Mouse (Mus musculus): ENCODE measurements around the gene Kdelr2. TPM values are rescaled to one million over a fixed set of nuclear protein-coding genes. Genes with fewer than 3 reads are reported as not detected.
A peak's percentile ranks its signal among the peaks of the same experiment; 100 is the strongest.

Gene Kdelr2
- polyA plus RNA-seq, 1 experiment from 2014 or later: 161 TPM

DNA sequence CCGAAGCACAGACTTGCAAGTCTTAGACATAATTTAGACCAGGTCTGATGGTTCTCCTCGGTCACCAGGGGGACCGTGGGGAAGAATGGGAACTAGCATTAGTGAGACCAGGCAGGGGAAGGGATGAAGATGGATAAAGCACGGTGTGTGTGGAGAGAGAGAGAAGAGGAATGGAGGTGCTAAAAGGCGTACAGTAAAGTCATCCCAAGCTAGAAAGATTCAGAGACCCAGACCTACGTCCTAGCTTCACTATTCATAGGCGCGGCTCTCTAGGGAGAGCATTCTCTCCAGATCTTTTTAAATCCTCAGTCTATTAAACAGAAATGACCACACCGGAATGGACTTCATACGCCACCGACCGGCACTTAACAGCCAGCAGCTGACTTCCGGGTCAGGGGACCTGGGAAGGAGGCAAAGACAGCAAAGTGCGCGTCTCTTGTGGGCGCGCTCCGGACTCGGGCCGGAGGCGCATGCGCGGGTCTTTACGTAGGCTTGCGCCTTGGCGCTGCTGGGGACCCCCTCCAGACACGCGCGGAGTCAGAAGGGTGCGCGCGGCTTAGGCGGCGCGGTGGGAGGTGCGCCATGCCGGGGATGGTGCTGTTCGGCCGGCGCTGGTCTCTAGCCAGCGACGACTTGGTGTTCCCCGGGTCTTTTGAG, 60.6 kb downstream of the Kdelr2 start, which contains the start of gene Daglb:
TSS of gene Daglb (plus strand) at position 485 of the 657 bp plus-strand sequence.
- ATAC-seq (ENCODE audit: low read depth): peak; percentile 98
- H3K4me1 ChIP-seq (replicated peaks): peaks cover 18% of the 10 kb centered on the region

DNA sequence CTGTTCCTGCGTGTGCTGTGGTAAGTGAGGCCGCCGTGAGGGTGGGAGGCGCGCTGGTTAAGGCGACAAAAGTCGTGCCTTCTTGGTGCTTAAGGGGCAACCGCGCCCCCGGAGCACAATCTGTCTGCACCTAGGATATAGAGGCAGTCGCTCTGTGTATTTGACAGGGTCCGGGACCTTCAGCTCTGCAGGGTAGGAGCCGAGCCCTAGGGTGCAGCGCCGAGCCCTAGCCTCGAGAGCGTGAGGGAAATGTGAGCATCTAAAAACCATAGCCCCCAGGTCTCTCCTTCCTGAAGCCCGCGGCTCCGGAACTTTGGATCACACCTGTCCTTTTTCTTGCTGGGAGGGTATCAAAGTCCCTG, 61.1 kb downstream of the Kdelr2 start:
- H3K36me3 ChIP-seq: peaks cover 29% of the 10 kb centered on the region
- H3K4me2 ChIP-seq: peak overlapping the region; percentile 67
- no peaks in the 10 kb centered on the region for H3K9me3 ChIP-seq
- peaks cover 18% of the 10 kb centered on the region for H3K4me1 ChIP-seq (replicated peaks)
- peak; percentile 77; the same call in 1 of the 2 replicates for ATAC-seq (ENCODE audit: low read depth)
- H3K27me3 ChIP-seq: no peaks in the 10 kb centered on the region
- peak overlapping the region; percentile 81 for H3K9ac ChIP-seq
- H3K4me3 ChIP-seq: peak overlapping the region; percentile 75
- peak overlapping the region; percentile 78 for H3K27ac ChIP-seq (replicated peaks)
- under 1% methylated on average over 20 of the region's 20 CpGs for WGBS

More for the DNA sequence above, 60.6 kb downstream of the Kdelr2 start, which contains the start of gene Daglb:
- Histone ChIP-seq H3K9ac (peak within 1 kb of the TSS; percentile 81), H3K27ac (replicated peaks) (peak within 1 kb of the TSS; percentile 78), H3K4me2 (peak within 1 kb of the TSS; percentile 67), H3K4me3 (peak within 1 kb of the TSS; percentile 75), H3K36me3 (peaks cover 24% of the 10 kb centered on the region), H3K27me3 (no peaks in the 10 kb centered on the region), H3K9me3 (no peaks in the 10 kb centered on the region)
- 3% methylated on average over 43 of the region's 43 CpGs for WGBS

DNA sequence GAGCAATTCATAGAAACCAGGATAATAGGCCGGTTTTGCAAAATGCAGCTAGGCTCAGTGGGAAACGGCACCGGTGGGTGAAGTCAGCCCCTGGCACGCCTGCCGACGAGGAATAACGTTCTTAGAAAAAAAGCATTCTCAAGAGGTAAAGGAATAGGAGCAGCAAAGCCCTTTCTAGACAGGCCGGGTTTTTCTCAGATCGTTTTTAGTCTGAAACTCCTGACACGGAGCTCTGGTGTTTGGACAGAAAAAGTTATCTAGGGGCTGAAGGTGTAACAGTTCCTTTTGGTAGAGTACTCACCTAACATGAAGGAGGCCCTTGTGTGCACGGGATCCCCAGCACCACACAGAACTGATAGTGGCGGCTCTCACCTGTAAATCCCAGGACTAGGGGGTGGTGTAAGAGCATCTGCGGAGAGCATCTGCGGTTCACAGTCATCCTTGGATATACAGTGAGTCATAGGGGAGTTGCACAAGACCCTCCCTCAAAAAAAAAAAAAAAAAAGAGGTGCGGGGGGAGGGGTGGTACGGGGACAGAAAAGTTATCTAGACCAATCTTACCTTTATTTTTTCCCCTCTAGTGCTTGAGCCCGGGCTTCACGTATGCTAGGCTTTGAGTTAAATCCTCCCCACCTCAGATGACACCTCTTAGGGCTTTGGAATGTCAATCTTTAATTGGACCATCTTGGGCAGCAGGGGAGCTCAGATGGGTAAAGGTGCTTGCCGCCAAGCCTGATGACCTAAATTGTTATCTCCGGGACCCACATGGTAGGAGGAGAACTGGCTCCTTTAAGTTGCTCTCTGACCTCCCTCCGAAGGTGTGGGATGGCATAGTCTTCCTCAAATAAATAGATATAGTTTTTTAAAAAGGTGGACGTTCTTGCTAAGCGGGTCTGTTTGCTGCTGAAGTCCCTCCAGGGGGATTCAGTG, 61.8 kb downstream of the Kdelr2 start:
- H3K9me3 ChIP-seq: no peaks in the 10 kb centered on the region
- H3K36me3 ChIP-seq: peaks cover 36% of the 10 kb centered on the region
- 39% methylated on average over 23 of the region's 23 CpGs for WGBS
- peak overlapping the region; percentile 81 for H3K9ac ChIP-seq
- peak overlapping the region; percentile 75 for H3K4me3 ChIP-seq
- peak overlapping the region; percentile 67 for H3K4me2 ChIP-seq
- H3K27ac ChIP-seq (replicated peaks): no peak overlapping the region
- ATAC-seq (ENCODE audit: low read depth): no peak
- H3K4me1 ChIP-seq (replicated peaks): peaks cover 18% of the 10 kb centered on the region
- no peaks in the 10 kb centered on the region for H3K27me3 ChIP-seq

DNA sequence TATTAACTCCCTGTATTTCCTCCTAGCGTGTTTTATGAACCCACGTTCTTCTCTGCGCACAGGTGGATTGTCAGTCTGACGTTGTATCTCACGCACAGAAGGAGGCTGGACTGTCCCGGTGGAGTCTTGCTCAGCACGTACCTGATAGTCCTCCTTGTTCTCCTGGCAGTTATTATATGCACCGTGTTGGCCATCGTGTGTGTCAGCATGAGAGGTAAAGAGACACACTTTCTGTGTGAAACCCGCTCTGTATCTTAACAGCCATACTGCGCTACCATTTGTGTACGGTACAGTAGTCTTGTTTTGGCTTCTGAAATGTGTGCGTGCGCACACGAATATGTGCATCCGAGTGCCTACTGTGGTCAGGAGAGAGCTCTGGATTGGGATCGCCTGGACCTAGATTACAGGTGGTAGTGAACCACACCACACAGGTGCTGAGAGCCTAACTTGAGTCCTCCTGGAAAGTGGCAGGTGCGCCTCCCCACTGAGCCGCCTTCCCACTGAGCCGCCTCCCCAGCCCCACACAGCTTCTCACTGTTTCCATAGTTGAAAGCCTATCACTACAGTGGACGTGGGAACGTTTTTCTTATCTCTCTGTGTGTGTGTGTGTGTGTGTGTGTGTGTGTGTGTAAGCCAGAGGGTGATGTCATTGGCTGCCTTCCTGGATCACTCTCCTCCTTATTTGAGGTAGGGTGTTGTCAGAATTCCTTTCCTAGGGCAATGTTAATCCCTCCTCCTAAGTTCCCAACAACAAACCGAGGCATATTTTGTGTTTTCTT, 63.4 kb downstream of the Kdelr2 start:
- Histone ChIP-seq H3K4me3 (no peak overlapping the region), H3K9me3 (no peaks in the 10 kb centered on the region), H3K4me2 (no peak overlapping the region), H3K36me3 (peaks cover 51% of the 10 kb centered on the region), H3K9ac (no peak overlapping the region), H3K27me3 (no peaks in the 10 kb centered on the region), H3K4me1 (replicated peaks) (peaks cover 18% of the 10 kb centered on the region), H3K27ac (replicated peaks) (no peak overlapping the region)
- ATAC-seq (ENCODE audit: low read depth): no peak
- WGBS: 95% methylated on average over 23 of the region's 23 CpGs

DNA sequence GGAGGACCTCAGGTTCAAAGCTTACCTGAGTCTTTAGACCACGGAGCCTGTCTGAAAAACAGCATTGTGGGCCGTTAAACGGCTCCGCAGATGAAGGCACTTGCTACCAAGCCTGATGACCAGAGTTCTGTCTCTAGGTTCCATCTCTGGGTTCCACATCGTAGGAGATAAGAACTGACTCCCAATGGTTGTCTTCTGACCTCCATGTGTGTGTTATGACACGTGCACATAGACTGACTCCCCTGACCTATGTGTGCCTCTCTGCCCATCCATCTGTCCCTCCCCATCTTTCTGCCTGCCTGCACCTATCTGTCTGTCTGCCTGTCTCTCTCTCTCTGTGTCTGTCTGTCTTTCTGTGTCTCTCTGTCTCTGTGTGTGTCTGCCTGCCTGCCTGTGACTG, 64.3 kb downstream of the Kdelr2 start:
- no peaks in the 10 kb centered on the region for H3K9me3 ChIP-seq
- H3K4me2 ChIP-seq: no peak overlapping the region
- WGBS: 91% methylated on average over 6 of the region's 6 CpGs
- no peak overlapping the region for H3K9ac ChIP-seq
- ATAC-seq (ENCODE audit: low read depth): no peak
- H3K27me3 ChIP-seq: no peaks in the 10 kb centered on the region
- no peak overlapping the region for H3K4me3 ChIP-seq
- H3K4me1 ChIP-seq (replicated peaks): peaks cover 18% of the 10 kb centered on the region
- H3K27ac ChIP-seq (replicated peaks): no peak overlapping the region
- peaks cover 58% of the 10 kb centered on the region for H3K36me3 ChIP-seq

DNA sequence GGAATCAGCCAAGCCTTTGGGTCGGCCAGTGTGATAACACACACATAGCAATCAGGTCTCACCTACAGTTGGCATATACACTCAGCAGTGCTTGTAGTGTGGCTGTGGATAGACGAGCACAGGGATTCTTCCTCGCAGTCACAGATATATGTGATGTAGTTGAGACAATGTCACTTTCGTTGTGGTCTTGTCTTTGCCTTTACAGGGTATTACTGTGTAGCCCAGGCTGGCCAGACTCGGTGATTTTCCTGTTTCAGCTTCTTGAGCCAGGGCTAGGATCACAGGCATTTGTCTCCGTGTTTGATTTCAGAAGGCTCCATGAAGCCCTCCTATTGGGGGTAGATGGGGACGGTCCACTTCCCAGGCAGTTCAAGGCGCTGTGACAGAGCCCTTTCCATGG, 66.0 kb downstream of the Kdelr2 start:
- ATAC-seq (ENCODE audit: low read depth): no peak
- H3K36me3 ChIP-seq: peaks cover 75% of the 10 kb centered on the region
- 95% methylated on average over 8 of the region's 8 CpGs for WGBS
- no peak overlapping the region for H3K27ac ChIP-seq (replicated peaks)
- no peak overlapping the region for H3K4me3 ChIP-seq
- no peak overlapping the region for H3K4me2 ChIP-seq
- H3K4me1 ChIP-seq (replicated peaks): peaks cover 11% of the 10 kb centered on the region
- H3K9ac ChIP-seq: no peak overlapping the region
- no peaks in the 10 kb centered on the region for H3K9me3 ChIP-seq
- H3K27me3 ChIP-seq: no peaks in the 10 kb centered on the region

DNA sequence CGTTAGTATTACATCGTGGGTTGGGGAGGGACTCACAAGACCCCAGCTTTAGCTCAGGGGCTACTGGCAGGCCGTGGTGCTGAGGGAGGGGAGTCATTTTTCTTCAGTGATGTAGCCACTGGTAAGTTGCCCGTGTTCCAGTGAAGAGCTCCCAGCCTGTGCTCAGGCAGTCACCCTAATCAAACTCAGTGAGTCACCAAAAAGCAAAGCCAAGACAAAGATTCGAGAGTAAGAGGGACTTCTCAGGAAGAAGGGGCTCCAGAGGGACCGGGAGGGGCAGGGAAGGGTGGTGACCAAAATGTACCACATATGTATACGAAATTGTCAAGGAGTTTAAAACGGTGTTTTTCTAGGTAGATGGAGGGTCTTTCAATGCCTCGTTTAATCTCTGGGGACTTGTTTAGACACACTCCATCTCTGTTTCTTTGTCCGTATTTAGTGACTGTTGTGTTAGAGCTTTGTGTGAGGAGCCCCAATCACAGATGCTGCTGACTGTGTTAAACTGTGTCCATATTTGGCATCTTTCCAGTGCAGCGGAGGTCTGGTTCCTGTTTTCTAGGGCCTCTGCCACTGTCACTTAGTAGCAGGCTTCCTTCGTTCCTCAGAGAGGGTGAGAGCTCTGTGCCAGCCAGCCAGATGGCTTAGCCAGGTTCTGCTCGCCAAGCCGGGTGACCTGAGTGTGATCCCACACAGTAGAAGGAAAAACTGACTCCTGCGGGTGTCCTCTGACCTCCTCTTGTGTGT, 67.0 kb downstream of the Kdelr2 start:
- no peak overlapping the region for H3K4me3 ChIP-seq
- 0 out of 2 replicates have a peak, but pooled peaks have one; percentile 40 for ATAC-seq (ENCODE audit: low read depth)
- H3K4me2 ChIP-seq: no peak overlapping the region
- H3K27ac ChIP-seq (replicated peaks): peak overlapping the region; percentile 42; the same call in 1 of the 2 replicates
- WGBS: 76% methylated on average over 15 of the region's 15 CpGs
- peaks cover 85% of the 10 kb centered on the region for H3K36me3 ChIP-seq
- no peaks in the 10 kb centered on the region for H3K27me3 ChIP-seq
- peak overlapping the region; percentile 43; the same call in 1 of the 2 replicates for H3K9ac ChIP-seq
- H3K4me1 ChIP-seq (replicated peaks): peaks cover 5% of the 10 kb centered on the region
- H3K9me3 ChIP-seq: no peaks in the 10 kb centered on the region

DNA sequence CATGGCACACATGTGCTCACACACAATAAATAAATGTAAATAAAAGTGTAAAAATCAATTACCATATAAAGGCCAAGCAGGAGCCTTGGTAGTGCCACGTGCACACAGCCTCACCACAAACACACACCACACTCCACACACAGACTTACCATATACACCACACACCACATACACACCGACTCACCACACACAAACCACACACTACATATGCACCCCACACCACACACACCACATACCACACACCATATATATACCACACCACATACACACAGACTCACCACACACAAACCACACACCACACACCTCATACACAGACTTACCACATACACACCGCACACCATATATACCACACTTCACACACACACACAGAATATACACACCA, 67.5 kb downstream of the Kdelr2 start:
- no peaks in the 10 kb centered on the region for H3K4me1 ChIP-seq (replicated peaks)
- H3K9me3 ChIP-seq: no peaks in the 10 kb centered on the region
- peaks cover 90% of the 10 kb centered on the region for H3K36me3 ChIP-seq
- no peak overlapping the region for H3K4me3 ChIP-seq
- no peak overlapping the region for H3K9ac ChIP-seq
- WGBS: 91% methylated on average over 3 of the region's 3 CpGs
- 0 out of 2 replicates have a peak, but pooled peaks have one; percentile 32 for ATAC-seq (ENCODE audit: low read depth)
- 0 out of 2 replicates have a peak overlapping the region, but pooled peaks have one; percentile 42 for H3K27ac ChIP-seq (replicated peaks)
- no peaks in the 10 kb centered on the region for H3K27me3 ChIP-seq
- H3K4me2 ChIP-seq: no peak overlapping the region

Other genes starting within 250 kb of the Kdelr2 start
- 14.6 TPM in 2 replicates for gene Rbak, start 223.1 kb upstream of the Kdelr2 start, polyA plus RNA-seq (2015; fragmentation: Nextera tagmentation; extraction: Ambion mirVana)
- not detected in 2 replicates for gene Spdye4b, start 222.8 kb upstream of the Kdelr2 start, polyA plus RNA-seq (2015; fragmentation: Nextera tagmentation; extraction: Ambion mirVana)
- gene Spdye4a, start 176.9 kb upstream of the Kdelr2 start, polyA plus RNA-seq (2015; fragmentation: Nextera tagmentation; extraction: Ambion mirVana): not detected in 2 replicates
- 22.0 and 23.6 TPM in 2 replicates for gene Zfp12, start 168.7 kb upstream of the Kdelr2 start, polyA plus RNA-seq (2015; fragmentation: Nextera tagmentation; extraction: Ambion mirVana)
- gene Zfp316, start 133.8 kb upstream of the Kdelr2 start, polyA plus RNA-seq (2015; fragmentation: Nextera tagmentation; extraction: Ambion mirVana): 10.1 and 10.5 TPM in 2 replicates
- 0.10 and 0.11 TPM in 2 replicates for gene Zfp853, start 110.2 kb upstream of the Kdelr2 start, polyA plus RNA-seq (2015; fragmentation: Nextera tagmentation; extraction: Ambion mirVana)
- gene E130309D02Rik, start 88.5 kb upstream of the Kdelr2 start, polyA plus RNA-seq (2015; fragmentation: Nextera tagmentation; extraction: Ambion mirVana): 35.7 and 38.0 TPM in 2 replicates
- 71.3 and 74.0 TPM in 2 replicates for gene Zdhhc4, start 74.6 kb upstream of the Kdelr2 start, polyA plus RNA-seq (2015; fragmentation: Nextera tagmentation; extraction: Ambion mirVana)
- 0.54 TPM in 1 of 2 replicates, not detected in the other for gene Grid2ip, start 46.5 kb upstream of the Kdelr2 start, polyA plus RNA-seq (2015; fragmentation: Nextera tagmentation; extraction: Ambion mirVana)
- gene Daglb, start 60.7 kb downstream of the Kdelr2 start, polyA plus RNA-seq (2015; fragmentation: Nextera tagmentation; extraction: Ambion mirVana): 16.9 and 17.0 TPM in 2 replicates
- 437 and 456 TPM in 2 replicates for gene Rac1, start 124.2 kb downstream of the Kdelr2 start, polyA plus RNA-seq (2015; fragmentation: Nextera tagmentation; extraction: Ambion mirVana)
- gene Cyth3, start 218.6 kb downstream of the Kdelr2 start, polyA plus RNA-seq (2015; fragmentation: Nextera tagmentation; extraction: Ambion mirVana): 43.1 and 45.2 TPM in 2 replicates

All from neural tube, embryonic 13.5 days (tissue).